Mouse (Mus musculus): ENCODE measurements around the gene Slx4ip. TPM values are rescaled to one million over a fixed set of nuclear protein-coding genes. Genes with fewer than 3 reads are reported as not detected.
A peak's percentile ranks its signal among the peaks of the same experiment; 100 is the strongest.

Slx4ip gene
- polyA plus RNA-seq, 1 experiment from 2014 or later, result 7.3 TPM

GRCm38 (mm10) chr2:137116025-137116674, 225.1 kb downstream of the Slx4ip start, which contains the start of gene Jag1:
Jag1 (minus strand) TSS chr2:137116644.
- no peaks in the 10 kb centered on the region for H3K36me3 ChIP-seq (ENCODE audit: control insufficient read depth, insufficient read depth, low read length)
- peak within 1 kb of the TSS; percentile 82 for H3K4me3 ChIP-seq (ENCODE audit: low read length)
- H3K4me2 ChIP-seq (ENCODE audit: low read depth, low read length), result peak within 1 kb of the TSS; percentile 95
- H3K27me3 ChIP-seq (ENCODE audit: control insufficient read depth, insufficient read depth, low read depth, low read length), result no peaks in the 10 kb centered on the region
- peak within 1 kb of the TSS; percentile 99 for H3K27ac ChIP-seq (ENCODE audit: low read length)
- no peaks in the 10 kb centered on the region for H3K9me3 ChIP-seq (ENCODE audit: control insufficient read depth, low read length)
- H3K4me1 ChIP-seq (replicated peaks; ENCODE audit: control insufficient read depth, insufficient read depth, low read length), result peaks cover 15% of the 10 kb centered on the region
- peak within 1 kb of the TSS; percentile 88 for H3K9ac ChIP-seq (ENCODE audit: low read length)
- ATAC-seq (ENCODE audit: low read depth), result peak; percentile 1; the same call in 1 of the 2 replicates
- under 1% methylated on average over 57 of the region's 59 CpGs for WGBS

- Histone ChIP-seq H3K9me3 (ENCODE audit: control insufficient read depth, low read length) (no peaks in the 10 kb centered on the region), H3K4me1 (replicated peaks; ENCODE audit: control insufficient read depth, insufficient read depth, low read length) (peaks cover 15% of the 10 kb centered on the region), H3K36me3 (ENCODE audit: control insufficient read depth, insufficient read depth, low read length) (no peaks in the 10 kb centered on the region), H3K9ac (ENCODE audit: low read length) (peak overlapping the region; percentile 88), H3K4me2 (ENCODE audit: low read depth, low read length) (peak overlapping the region; percentile 95), H3K27ac (ENCODE audit: low read length) (peak overlapping the region; percentile 99), H3K4me3 (ENCODE audit: low read length) (peak overlapping the region; percentile 82), H3K27me3 (ENCODE audit: control insufficient read depth, insufficient read depth, low read depth, low read length) (no peaks in the 10 kb centered on the region)
- peak; percentile 75 for ATAC-seq (ENCODE audit: low read depth)
- under 1% methylated on average over 60 of the region's 61 CpGs for WGBS
These were observed 225.8 kb downstream of the Slx4ip start for GRCm38 (mm10) chr2:137116675-137117320.

GRCm38 (mm10) chr2:137117321-137117690, 226.3 kb downstream of the Slx4ip start:
- H3K27ac ChIP-seq (ENCODE audit: low read length), result peak overlapping the region; percentile 99
- no peaks in the 10 kb centered on the region for H3K36me3 ChIP-seq (ENCODE audit: control insufficient read depth, insufficient read depth, low read length)
- H3K4me1 ChIP-seq (replicated peaks; ENCODE audit: control insufficient read depth, insufficient read depth, low read length), result peaks cover 15% of the 10 kb centered on the region
- no peaks in the 10 kb centered on the region for H3K27me3 ChIP-seq (ENCODE audit: control insufficient read depth, insufficient read depth, low read depth, low read length)
- 0% methylated on average over 33 of the region's 33 CpGs for WGBS
- peak overlapping the region; percentile 82 for H3K4me3 ChIP-seq (ENCODE audit: low read length)
- peak; percentile 65 for ATAC-seq (ENCODE audit: low read depth)
- no peaks in the 10 kb centered on the region for H3K9me3 ChIP-seq (ENCODE audit: control insufficient read depth, low read length)
- H3K9ac ChIP-seq (ENCODE audit: low read length), result peak overlapping the region; percentile 88
- H3K4me2 ChIP-seq (ENCODE audit: low read depth, low read length), result peak overlapping the region; percentile 95

Other genes starting within 250 kb of the Slx4ip start
- gene Snap25, start 177.8 kb upstream of the Slx4ip start, polyA plus RNA-seq (2015; fragmentation: Nextera tagmentation; extraction: Ambion mirVana), result 1.4 and 2.0 TPM in 2 replicates
- 31.8 and 41.3 TPM in 2 replicates for gene AL731706.2, start 5.5 kb upstream of the Slx4ip start, polyA plus RNA-seq (2015; fragmentation: Nextera tagmentation; extraction: Ambion mirVana)
- 27.9 and 28.9 TPM in 2 replicates for gene AL731706.1, start 171 bp downstream of the Slx4ip start, polyA plus RNA-seq (2015; fragmentation: Nextera tagmentation; extraction: Ambion mirVana)
- gene Mkks, start 171 bp downstream of the Slx4ip start, polyA plus RNA-seq (2015; fragmentation: Nextera tagmentation; extraction: Ambion mirVana), result 12.8 and 13.4 TPM in 2 replicates
- gene Jag1, start 225.4 kb downstream of the Slx4ip start, polyA plus RNA-seq (2015; fragmentation: Nextera tagmentation; extraction: Ambion mirVana), result 12.1 and 16.1 TPM in 2 replicates